Mouse (Mus musculus) midbrain, embryonic 13.5 days (tissue): Measurements from ENCODE around the gene Bhlhe41. TPM values are rescaled to one million over a fixed set of nuclear protein-coding genes. Genes with fewer than 3 reads are reported as not detected.
A peak's percentile ranks its signal among the peaks of the same experiment; 100 is the strongest.

ENCODE experiments used
- ATAC-seq: fragments of 200-750 bp; cut with Nextera tagmentation; 2 replicates; pipeline ENCODE4 v1.8.0; 2017; ENCODE audit warnings: mild to moderate bottlenecking, moderate TSS enrichment, moderate library complexity
- H3K27ac ChIP-seq: fragments of 300-500 bp; sonication (generic); 2 replicates; pipeline ENCODE4 v1.5.1; 2015; ENCODE audit warnings: inconsistent platforms, mild to moderate bottlenecking, moderate library complexity
- H3K27me3 ChIP-seq: fragments of 300-500 bp; sonication (generic); 2 replicates; pipeline ENCODE4 v1.6.1; 2015; ENCODE audit warnings: mild to moderate bottlenecking, inconsistent platforms
- H3K36me3 ChIP-seq: fragments of 300-500 bp; sonication (generic); 2 replicates; pipeline ENCODE4 v1.6.1; 2015; ENCODE audit warnings: mild to moderate bottlenecking, inconsistent platforms
- H3K4me1 ChIP-seq: fragments of 300-500 bp; sonication (generic); replicated peaks from 2 replicates; pipeline ENCODE4 v1.6.1; 2015; ENCODE audit warnings: inconsistent platforms
- H3K4me2 ChIP-seq: fragments of 300-500 bp; sonication (generic); replicated peaks from 2 replicates; pipeline ENCODE4 v1.6.1; 2015; ENCODE audit warnings: moderate library complexity, mild to moderate bottlenecking, inconsistent platforms
- H3K4me3 ChIP-seq: fragments of 300-500 bp; sonication (generic); replicated peaks from 2 replicates; pipeline ENCODE4 v1.5.1; 2015; ENCODE audit warnings: mild to moderate bottlenecking, inconsistent platforms
- H3K9ac ChIP-seq: fragments of 300-500 bp; sonication (generic); replicated peaks from 2 replicates; pipeline ENCODE4 v1.6.1; 2015; ENCODE audit warnings: mild to moderate bottlenecking, inconsistent platforms
- H3K9me3 ChIP-seq: fragments of 300-500 bp; sonication (generic); 2 replicates; pipeline ENCODE4 v1.6.1; 2016; ENCODE audit warnings: mild to moderate bottlenecking, inconsistent platforms
- WGBS: fragments of 180-500 bp; shearing (Covaris S2); methylation state at CpG from one replicate; pipeline ENCODE4 v1.1.7; 2015; 5-methylcytosine and 5-hydroxymethylcytosine counted together
- polyA plus RNA-seq: library from polyadenylated mRNA; unstranded; fragments of >200 nt; fragmentation: Nextera tagmentation; extraction: Ambion mirVana; gene quantifications from 2 replicates; pipeline ENCODE4 v1.2.1, GENCODE M21; 2015

Gene Bhlhe41
- polyA plus RNA-seq, 1 experiment from 2014 or later = 3.9 TPM

GRCm38 (mm10) chr6:145865886-145866851 is 811 bp upstream of the Bhlhe41 start:
- Histone ChIP-seq H3K27me3 (peaks cover 64% of the 10 kb centered on the region), H3K4me3 (peak overlapping the region; percentile 64), H3K36me3 (no peaks in the 10 kb centered on the region), H3K4me1 (peaks cover 47% of the 10 kb centered on the region), H3K9me3 (no peaks in the 10 kb centered on the region), H3K4me2 (peak overlapping the region; percentile 99), H3K9ac (peak overlapping the region; percentile 66), H3K27ac (peak overlapping the region; percentile 22)
- peak; percentile 61 for ATAC-seq
- under 1% methylated on average over 69 of the region's 69 CpGs for WGBS

GRCm38 (mm10) chr6:145864171-145864570 is 1.2 kb downstream of the Bhlhe41 start:
- H3K9me3 ChIP-seq = no peaks in the 10 kb centered on the region
- no peak overlapping the region for H3K9ac ChIP-seq
- no peaks in the 10 kb centered on the region for H3K36me3 ChIP-seq
- peak overlapping the region; percentile 64 for H3K4me3 ChIP-seq
- H3K27me3 ChIP-seq = peaks cover 81% of the 10 kb centered on the region
- H3K27ac ChIP-seq = peak overlapping the region; percentile 58
- WGBS = 1% methylated on average over 8 of the region's 8 CpGs
- H3K4me1 ChIP-seq = peaks cover 47% of the 10 kb centered on the region
- ATAC-seq = no peak
- H3K4me2 ChIP-seq = peak overlapping the region; percentile 99

GRCm38 (mm10) chr6:145863065-145863971 is 2.0 kb downstream of the Bhlhe41 start:
- peak overlapping the region; percentile 99 for H3K4me2 ChIP-seq
- H3K9ac ChIP-seq = peak overlapping the region; percentile 77
- peaks cover 47% of the 10 kb centered on the region for H3K4me1 ChIP-seq
- H3K4me3 ChIP-seq = peak overlapping the region; percentile 64
- ATAC-seq = peak; percentile 66
- H3K9me3 ChIP-seq = no peaks in the 10 kb centered on the region
- no peaks in the 10 kb centered on the region for H3K36me3 ChIP-seq
- peaks cover 80% of the 10 kb centered on the region for H3K27me3 ChIP-seq
- H3K27ac ChIP-seq = peak overlapping the region; percentile 58
- WGBS = under 1% methylated on average over 105 of the region's 105 CpGs

GRCm38 (mm10) chr6:145862739-145863064 is 2.7 kb downstream of the Bhlhe41 start:
- under 1% methylated on average over 35 of the region's 35 CpGs for WGBS
- peaks cover 80% of the 10 kb centered on the region for H3K27me3 ChIP-seq
- H3K9me3 ChIP-seq = no peaks in the 10 kb centered on the region
- no peaks in the 10 kb centered on the region for H3K36me3 ChIP-seq
- peak; percentile 7; the same call in 1 of the 2 replicates for ATAC-seq
- peak overlapping the region; percentile 35; the same call in 1 of the 2 replicates for H3K27ac ChIP-seq
- peak overlapping the region; percentile 77 for H3K9ac ChIP-seq
- peaks cover 47% of the 10 kb centered on the region for H3K4me1 ChIP-seq
- peak overlapping the region; percentile 99 for H3K4me2 ChIP-seq
- peak overlapping the region; percentile 64 for H3K4me3 ChIP-seq

- Histone ChIP-seq H3K4me2 (peak overlapping the region; percentile 99), H3K9me3 (no peaks in the 10 kb centered on the region), H3K9ac (peak overlapping the region; percentile 77), H3K4me3 (peak overlapping the region; percentile 64), H3K4me1 (peaks cover 47% of the 10 kb centered on the region), H3K27me3 (peaks cover 80% of the 10 kb centered on the region), H3K36me3 (no peaks in the 10 kb centered on the region), H3K27ac (no peak overlapping the region)
- no peak for ATAC-seq
- 22% methylated on average over 4 of the region's 4 CpGs for WGBS
Observed at GRCm38 (mm10) chr6:145862321-145862720, 3.0 kb downstream of the Bhlhe41 start.

GRCm38 (mm10) chr6:145861462-145862227 is 3.7 kb downstream of the Bhlhe41 start:
- no peak for ATAC-seq
- Histone ChIP-seq H3K4me3 (peak overlapping the region; percentile 64; the same call in 1 of the 2 replicates), H3K36me3 (no peaks in the 10 kb centered on the region), H3K4me1 (peaks cover 42% of the 10 kb centered on the region), H3K27ac (no peak overlapping the region), H3K27me3 (peaks cover 79% of the 10 kb centered on the region), H3K9me3 (no peaks in the 10 kb centered on the region), H3K4me2 (peak overlapping the region; percentile 99), H3K9ac (no peak overlapping the region)
- 67% methylated on average over 9 of the region's 9 CpGs for WGBS

- WGBS = 52% methylated on average over 2 of the region's 2 CpGs
- Histone ChIP-seq H3K9me3 (no peaks in the 10 kb centered on the region), H3K4me2 (no peak overlapping the region), H3K27ac (no peak overlapping the region), H3K4me1 (peaks cover 42% of the 10 kb centered on the region), H3K4me3 (no peak overlapping the region), H3K36me3 (no peaks in the 10 kb centered on the region), H3K9ac (no peak overlapping the region), H3K27me3 (peaks cover 73% of the 10 kb centered on the region)
- ATAC-seq = no peak
Observed at GRCm38 (mm10) chr6:145860350-145860749, 5.0 kb downstream of the Bhlhe41 start.

- Histone ChIP-seq H3K4me3 (no peak overlapping the region), H3K9ac (no peak overlapping the region), H3K9me3 (no peaks in the 10 kb centered on the region), H3K4me1 (peaks cover 35% of the 10 kb centered on the region), H3K27me3 (peaks cover 69% of the 10 kb centered on the region), H3K36me3 (no peaks in the 10 kb centered on the region), H3K27ac (no peak overlapping the region), H3K4me2 (no peak overlapping the region)
- 79% methylated on average over 8 of the region's 8 CpGs for WGBS
- ATAC-seq = no peak
Observed at GRCm38 (mm10) chr6:145858414-145858813, 6.9 kb downstream of the Bhlhe41 start.

GRCm38 (mm10) chr6:145857428-145857827 is 7.9 kb downstream of the Bhlhe41 start:
- no peaks in the 10 kb centered on the region for H3K9me3 ChIP-seq
- WGBS = 85% methylated on average over 7 of the region's 7 CpGs
- H3K27ac ChIP-seq = no peak overlapping the region
- peaks cover 26% of the 10 kb centered on the region for H3K4me1 ChIP-seq
- no peak for ATAC-seq
- no peak overlapping the region for H3K9ac ChIP-seq
- H3K4me3 ChIP-seq = no peak overlapping the region
- peaks cover 65% of the 10 kb centered on the region for H3K27me3 ChIP-seq
- H3K4me2 ChIP-seq = no peak overlapping the region
- no peaks in the 10 kb centered on the region for H3K36me3 ChIP-seq

GRCm38 (mm10) chr6:145855720-145856551 is 9.4 kb downstream of the Bhlhe41 start:
- WGBS = 2% methylated on average over 27 of the region's 28 CpGs
- H3K27me3 ChIP-seq = peaks cover 52% of the 10 kb centered on the region
- no peaks in the 10 kb centered on the region for H3K9me3 ChIP-seq
- H3K36me3 ChIP-seq = no peaks in the 10 kb centered on the region
- H3K4me2 ChIP-seq = peak overlapping the region; percentile 50
- peaks cover 22% of the 10 kb centered on the region for H3K4me1 ChIP-seq
- peak; percentile 97 for ATAC-seq
- peak overlapping the region; percentile 39; the same call in 1 of the 2 replicates for H3K9ac ChIP-seq
- H3K27ac ChIP-seq = peak overlapping the region; percentile 68
- peak overlapping the region; percentile 23 for H3K4me3 ChIP-seq
